In the genomic region with DNA sequence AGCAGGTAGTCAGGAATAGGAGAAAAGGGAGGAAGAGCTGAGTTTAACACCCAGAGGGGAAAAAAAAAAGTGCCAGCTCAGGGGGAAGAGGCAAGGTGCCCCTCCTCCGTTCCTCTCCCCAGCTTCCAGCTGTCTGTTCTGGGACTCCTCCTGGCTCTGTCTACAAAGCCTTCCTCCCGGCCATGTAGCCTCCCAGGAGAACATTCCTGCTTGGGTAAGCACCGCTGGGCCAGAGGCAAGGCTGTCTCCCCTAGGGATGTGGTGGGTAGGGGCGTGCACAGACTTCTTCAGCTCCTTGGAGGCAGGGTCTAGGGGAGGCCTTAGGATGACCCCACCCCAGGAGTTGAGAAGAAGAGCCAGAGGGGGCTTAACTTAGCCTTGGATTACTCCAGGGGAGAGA, we compare ENCODE assay signal across 18 mouse cellular contexts. TPM values are rescaled to one million over a fixed set of nuclear protein-coding genes. Genes with fewer than 3 reads are reported as not detected.
A peak's percentile ranks its signal among the peaks of the same experiment; 100 is the strongest.
DNase-seq lines count a peak whose midpoint lies in the region; ATAC-seq lines count a peak whose summit lies in the region.
"Had no signal": no experiment of that assay in that cellular context is flagged by ENCODE, and none has a peak within 500 bp of the region (broad histone marks: within the 10 kb centered on the region; RNA-seq: fewer than 3 reads in every experiment).

No protein-coding gene starts in this region.

- DNase-seq in heart, adult 8-10 months (ENCODE audit: low spot score) = no peak
- no peak for DNase-seq in midbrain, embryonic 10.5 days (ENCODE audit: low spot score)
- no peak for DNase-seq in lung, adult 18-20 months
- DNase-seq in right cerebral cortex, postnatal 4 days = no peak
- DNase-seq: cerebellum, adult 8-10 months; layer of hippocampus, postnatal 36 days; right cerebral cortex, adult 18-20 months; thymus, adult 2 months had no signal

- H3K9me3 ChIP-seq in heart, embryonic 12.5 days (replicated peaks) = no peaks in the 10 kb centered on the region
- H3K9me3 ChIP-seq in midbrain, embryonic 10.5 days (replicated peaks) = no peaks in the 10 kb centered on the region
- no peaks in the 10 kb centered on the region for H3K9me3 ChIP-seq in midbrain, embryonic 15.5 days
- H3K9me3 ChIP-seq in heart, embryonic 16.5 days (replicated peaks; ENCODE audit: control insufficient read depth, low read length) = no peaks in the 10 kb centered on the region
- H3K9me3 ChIP-seq: forebrain, embryonic 13.5 days; lung, embryonic 15.5 days; midbrain, embryonic 12.5 days had no signal

- H3K4me3 ChIP-seq in heart, embryonic 12.5 days = no peak overlapping the region
- H3K4me3 ChIP-seq in midbrain, embryonic 10.5 days = no peak overlapping the region
- no peak overlapping the region for H3K4me3 ChIP-seq in midbrain, embryonic 15.5 days
- no peak overlapping the region for H3K4me3 ChIP-seq in heart, embryonic 16.5 days (ENCODE audit: low read length)
- H3K4me3 ChIP-seq: forebrain, embryonic 13.5 days; lung, embryonic 15.5 days; midbrain, embryonic 12.5 days had no signal

- peak overlapping the region; percentile 22; the same call in 1 of the 2 replicates for H3K4me2 ChIP-seq in heart, embryonic 12.5 days
- H3K4me2 ChIP-seq in midbrain, embryonic 15.5 days = no peak overlapping the region
- no peak overlapping the region for H3K4me2 ChIP-seq in heart, embryonic 16.5 days (ENCODE audit: low read depth, low read length)
- H3K4me2 ChIP-seq: forebrain, embryonic 13.5 days; liver, embryonic 11.5 days; lung, embryonic 15.5 days; midbrain, embryonic 12.5 days had no signal

- peak overlapping the region; percentile 100 for H3K27ac ChIP-seq in heart, embryonic 12.5 days (ENCODE audit: poor library complexity, severe bottlenecking)
- H3K27ac ChIP-seq in midbrain, embryonic 10.5 days (replicated peaks) = 0 out of 2 replicates have a peak overlapping the region, but pooled peaks have one; percentile 49
- no peak overlapping the region for H3K27ac ChIP-seq in midbrain, embryonic 15.5 days
- H3K27ac ChIP-seq in heart, embryonic 16.5 days (ENCODE audit: low read length) = peak overlapping the region; percentile 83
- H3K27ac ChIP-seq: forebrain, embryonic 13.5 days; hindbrain, postnatal 0 days; kidney, postnatal 0 days; lung, embryonic 15.5 days; macrophage; midbrain, embryonic 12.5 days had no signal

- peak overlapping the region; percentile 55 for H3K9ac ChIP-seq in heart, embryonic 12.5 days
- H3K9ac ChIP-seq in midbrain, embryonic 15.5 days = no peak overlapping the region
- peak overlapping the region; percentile 33 for H3K9ac ChIP-seq in heart, embryonic 16.5 days (ENCODE audit: low read length)
- H3K9ac ChIP-seq: forebrain, embryonic 13.5 days; lung, embryonic 15.5 days; midbrain, embryonic 12.5 days had no signal

- no peak for ATAC-seq in heart, embryonic 12.5 days (ENCODE audit: insufficient number of reproducible peaks, low FRiP score)
- ATAC-seq in midbrain, embryonic 15.5 days (replicated peaks) = no peak
- ATAC-seq in heart, embryonic 16.5 days (replicated peaks; ENCODE audit: extremely low read depth, insufficient read depth, low FRiP score) = no peak
- ATAC-seq: forebrain, embryonic 13.5 days; hindbrain, postnatal 0 days had no signal

- no peaks in the 10 kb centered on the region for H3K27me3 ChIP-seq in heart, embryonic 12.5 days (replicated peaks)
- H3K27me3 ChIP-seq in midbrain, embryonic 10.5 days (ENCODE audit: low read depth, poor library complexity, severe bottlenecking) = peaks cover 89% of the 10 kb centered on the region
- peaks cover 3% of the 10 kb centered on the region; the same call in 1 of the 2 replicates for H3K27me3 ChIP-seq in midbrain, embryonic 15.5 days (replicated peaks)
- no peaks in the 10 kb centered on the region for H3K27me3 ChIP-seq in heart, embryonic 16.5 days (ENCODE audit: control insufficient read depth, insufficient read depth, low read length)
- H3K27me3 ChIP-seq: lung, embryonic 15.5 days had no signal

- peaks cover 100% of the 10 kb centered on the region for H3K4me1 ChIP-seq in heart, embryonic 12.5 days (replicated peaks)
- peaks cover 65% of the 10 kb centered on the region for H3K4me1 ChIP-seq in midbrain, embryonic 10.5 days
- H3K4me1 ChIP-seq in midbrain, embryonic 15.5 days = peaks cover 25% of the 10 kb centered on the region
- H3K4me1 ChIP-seq in heart, embryonic 16.5 days (ENCODE audit: control insufficient read depth, insufficient read depth, low read length) = peaks cover 94% of the 10 kb centered on the region

- WGBS in heart, embryonic 12.5 days = 30% methylated on average over 4 of the region's 4 CpGs
- WGBS in midbrain, embryonic 10.5 days = 38% methylated on average over 4 of the region's 4 CpGs
- 26% methylated on average over 4 of the region's 4 CpGs for WGBS in midbrain, embryonic 15.5 days
- 37% methylated on average over 4 of the region's 4 CpGs for whole genome bisulfite sequencing in heart, embryonic 16.5 days

- no peaks in the 10 kb centered on the region for H3K36me3 ChIP-seq in heart, embryonic 12.5 days
- no peaks in the 10 kb centered on the region for H3K36me3 ChIP-seq in midbrain, embryonic 10.5 days
- H3K36me3 ChIP-seq in midbrain, embryonic 15.5 days (replicated peaks) = no peaks in the 10 kb centered on the region
- no peaks in the 10 kb centered on the region for H3K36me3 ChIP-seq in heart, embryonic 16.5 days (ENCODE audit: control insufficient read depth, insufficient read depth)
- H3K36me3 ChIP-seq: lung, embryonic 15.5 days; midbrain, embryonic 12.5 days had no signal

RNA-seq across cellular contexts. Expression of a gene that starts 26.5 kb away (rescaled TPM):
- 18.4 and 18.7 TPM in 2 replicates for polyA plus RNA-seq in heart, embryonic 12.5 days (2016; fragmentation: Nextera tagmentation; extraction: Ambion mirVana)
- 10 to 100 TPM in 3 of 4 experiments, 1 to 10 TPM in 1; 9.6 to 14.5 (median 12.0) TPM for total RNA-seq in heart, adult 8-10 months (2022)
- 2.7 and 3.2 TPM in 2 replicates for polyA plus RNA-seq in midbrain, embryonic 10.5 days (2016; fragmentation: Nextera tagmentation; extraction: Ambion mirVana)
- polyA plus RNA-seq in midbrain, embryonic 15.5 days (2015; fragmentation: Nextera tagmentation; extraction: Ambion mirVana) = 2.8 and 2.9 TPM in 2 replicates
- polyA plus RNA-seq in heart, embryonic 16.5 days (2015; fragmentation: Nextera tagmentation; extraction: Ambion mirVana) = 10.0 and 12.5 TPM in 2 replicates

RNA-seq across cellular contexts. Expression of a gene that starts 52.3 kb away (rescaled TPM):
- 5.6 and 6.8 TPM in 2 replicates for polyA plus RNA-seq in heart, embryonic 12.5 days (2016; fragmentation: Nextera tagmentation; extraction: Ambion mirVana)
- 1 to 10 TPM; 3.5 to 4.9 (median 3.8) TPM for total RNA-seq in heart, adult 8-10 months (2022)
- 8.4 and 12.8 TPM in 2 replicates for polyA plus RNA-seq in midbrain, embryonic 10.5 days (2016; fragmentation: Nextera tagmentation; extraction: Ambion mirVana)
- polyA plus RNA-seq in midbrain, embryonic 15.5 days (2015; fragmentation: Nextera tagmentation; extraction: Ambion mirVana) = 10.7 and 13.9 TPM in 2 replicates
- 6.6 and 8.0 TPM in 2 replicates for polyA plus RNA-seq in heart, embryonic 16.5 days (2015; fragmentation: Nextera tagmentation; extraction: Ambion mirVana)
